Mouse (Mus musculus): ENCODE results near the gene Emcn. TPM values are rescaled to one million over a fixed set of nuclear protein-coding genes. Genes with fewer than 3 reads are reported as not detected.
A peak's percentile ranks its signal among the peaks of the same experiment; 100 is the strongest.

Emcn gene
- polyA plus RNA-seq, 1 experiment from 2014 or later, result 23.1 TPM

- Histone ChIP-seq H3K9me3 (ENCODE audit: control insufficient read depth, low read length) (no peaks in the 10 kb centered on the region), H3K4me2 (ENCODE audit: low read depth, low read length, severe bottlenecking) (no peak overlapping the region), H3K36me3 (ENCODE audit: control insufficient read depth, insufficient read depth, low read length) (no peaks in the 10 kb centered on the region), H3K4me1 (replicated peaks; ENCODE audit: control insufficient read depth, insufficient read depth, low read length) (no peaks in the 10 kb centered on the region), H3K4me3 (ENCODE audit: low read depth, low read length) (no peak overlapping the region), H3K9ac (ENCODE audit: low read length) (no peak overlapping the region), H3K27me3 (ENCODE audit: control insufficient read depth, insufficient read depth, low read length) (no peaks in the 10 kb centered on the region), H3K27ac (ENCODE audit: low read depth, low read length) (no peak overlapping the region)
- DNase-seq (ENCODE audit: low spot score), result no peak
- WGBS, result 92% methylated on average over 2 of the region's 2 CpGs
- no peak for ATAC-seq (replicated peaks; ENCODE audit: low FRiP score)
These were observed 22.5 kb upstream of the Emcn start for GRCm38 (mm10) chr3:137318371-137318770.

GRCm38 (mm10) chr3:137319950-137320349 is 20.9 kb upstream of the Emcn start:
- Histone ChIP-seq H3K27ac (ENCODE audit: low read depth, low read length) (no peak overlapping the region), H3K27me3 (ENCODE audit: control insufficient read depth, insufficient read depth, low read length) (no peaks in the 10 kb centered on the region), H3K4me2 (ENCODE audit: low read depth, low read length, severe bottlenecking) (no peak overlapping the region), H3K9me3 (ENCODE audit: control insufficient read depth, low read length) (no peaks in the 10 kb centered on the region), H3K9ac (ENCODE audit: low read length) (no peak overlapping the region), H3K4me1 (replicated peaks; ENCODE audit: control insufficient read depth, insufficient read depth, low read length) (no peaks in the 10 kb centered on the region), H3K4me3 (ENCODE audit: low read depth, low read length) (no peak overlapping the region), H3K36me3 (ENCODE audit: control insufficient read depth, insufficient read depth, low read length) (no peaks in the 10 kb centered on the region)
- WGBS, result 75% methylated on average over 1 of the region's 1 CpGs
- no peak for DNase-seq (ENCODE audit: low spot score)
- ATAC-seq (replicated peaks; ENCODE audit: low FRiP score), result no peak

DNA sequence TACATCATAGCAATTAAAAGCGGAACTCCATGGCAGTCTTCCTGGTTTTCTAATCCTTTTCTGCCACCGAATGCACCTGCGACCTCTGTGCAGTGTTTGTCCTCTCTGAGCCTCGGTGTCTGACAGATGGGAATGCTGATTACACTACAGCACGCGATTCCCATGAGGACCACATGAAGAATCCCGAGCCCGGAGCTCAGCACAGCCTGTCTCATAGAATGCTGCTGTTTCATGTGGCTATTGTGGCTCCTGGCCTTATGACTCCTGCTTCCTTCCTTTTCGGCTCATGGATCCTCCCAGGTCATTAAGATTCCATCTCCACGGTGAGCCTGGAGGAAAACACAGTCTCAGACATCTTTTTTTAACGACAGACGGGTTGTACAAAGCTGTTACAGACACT is 18.6 kb upstream of the Emcn start:
- ATAC-seq (replicated peaks; ENCODE audit: low FRiP score) (no peak; the same call in 1 of the 2 replicates), DNase-seq (ENCODE audit: low spot score) (no peak)
- Histone ChIP-seq H3K4me1 (replicated peaks; ENCODE audit: control insufficient read depth, insufficient read depth, low read length) (no peaks in the 10 kb centered on the region), H3K9ac (ENCODE audit: low read length) (no peak overlapping the region), H3K4me2 (ENCODE audit: low read depth, low read length, severe bottlenecking) (no peak overlapping the region), H3K4me3 (ENCODE audit: low read depth, low read length) (no peak overlapping the region), H3K9me3 (ENCODE audit: control insufficient read depth, low read length) (no peaks in the 10 kb centered on the region), H3K36me3 (ENCODE audit: control insufficient read depth, insufficient read depth, low read length) (no peaks in the 10 kb centered on the region), H3K27me3 (ENCODE audit: control insufficient read depth, insufficient read depth, low read length) (no peaks in the 10 kb centered on the region), H3K27ac (ENCODE audit: low read depth, low read length) (no peak overlapping the region)
- 72% methylated on average over 12 of the region's 12 CpGs for WGBS

- 60% methylated on average over 9 of the region's 9 CpGs for WGBS
- no peaks in the 10 kb centered on the region for H3K36me3 ChIP-seq (ENCODE audit: control insufficient read depth, insufficient read depth, low read length)
- no peak overlapping the region for H3K4me2 ChIP-seq (ENCODE audit: low read depth, low read length, severe bottlenecking)
- no peak overlapping the region for H3K9ac ChIP-seq (ENCODE audit: low read length)
- H3K27me3 ChIP-seq (ENCODE audit: control insufficient read depth, insufficient read depth, low read length), result no peaks in the 10 kb centered on the region
- no peaks in the 10 kb centered on the region for H3K4me1 ChIP-seq (replicated peaks; ENCODE audit: control insufficient read depth, insufficient read depth, low read length)
- DNase-seq (ENCODE audit: low spot score) (no peak), ATAC-seq (replicated peaks; ENCODE audit: low FRiP score) (peak; percentile 63)
- H3K4me3 ChIP-seq (ENCODE audit: low read depth, low read length), result no peak overlapping the region
- no peak overlapping the region for H3K27ac ChIP-seq (ENCODE audit: low read depth, low read length)
- no peaks in the 10 kb centered on the region for H3K9me3 ChIP-seq (ENCODE audit: control insufficient read depth, low read length)
These were observed 11.0 kb upstream of the Emcn start for GRCm38 (mm10) chr3:137329898-137330297.

DNA sequence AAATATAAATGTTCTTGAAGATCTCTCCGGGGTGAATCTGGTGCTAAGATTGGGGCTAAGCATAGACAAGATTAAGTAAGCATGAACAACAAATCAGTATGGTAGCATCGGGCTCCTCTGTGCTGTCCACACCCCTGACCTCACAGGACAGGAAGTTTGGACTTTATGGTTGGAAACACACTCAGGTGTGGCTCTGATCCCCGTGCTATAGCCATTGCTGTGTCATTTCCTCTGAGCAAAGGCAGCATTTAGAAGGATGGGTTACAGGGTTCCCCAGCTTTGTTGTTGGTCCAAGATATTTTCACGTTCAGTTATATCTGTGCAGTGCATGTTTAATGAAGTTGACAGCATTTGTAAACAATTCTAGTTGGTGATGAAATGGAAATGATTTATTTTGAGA is 9.9 kb upstream of the Emcn start:
- H3K4me1 ChIP-seq (replicated peaks; ENCODE audit: control insufficient read depth, insufficient read depth, low read length), result no peaks in the 10 kb centered on the region
- no peak overlapping the region for H3K9ac ChIP-seq (ENCODE audit: low read length)
- no peak overlapping the region for H3K27ac ChIP-seq (ENCODE audit: low read depth, low read length)
- ATAC-seq (replicated peaks; ENCODE audit: low FRiP score), result no peak
- WGBS, result 84% methylated on average over 4 of the region's 4 CpGs
- no peaks in the 10 kb centered on the region for H3K27me3 ChIP-seq (ENCODE audit: control insufficient read depth, insufficient read depth, low read length)
- no peak overlapping the region for H3K4me3 ChIP-seq (ENCODE audit: low read depth, low read length)
- H3K36me3 ChIP-seq (ENCODE audit: control insufficient read depth, insufficient read depth, low read length), result no peaks in the 10 kb centered on the region
- H3K4me2 ChIP-seq (ENCODE audit: low read depth, low read length, severe bottlenecking), result no peak overlapping the region
- no peaks in the 10 kb centered on the region for H3K9me3 ChIP-seq (ENCODE audit: control insufficient read depth, low read length)
- no peak for DNase-seq (ENCODE audit: low spot score)

GRCm38 (mm10) chr3:137332531-137332930 is 8.3 kb upstream of the Emcn start:
- 82% methylated on average over 4 of the region's 4 CpGs for WGBS
- no peak overlapping the region for H3K9ac ChIP-seq (ENCODE audit: low read length)
- H3K9me3 ChIP-seq (ENCODE audit: control insufficient read depth, low read length), result no peaks in the 10 kb centered on the region
- no peak overlapping the region for H3K4me3 ChIP-seq (ENCODE audit: low read depth, low read length)
- no peak for ATAC-seq (replicated peaks; ENCODE audit: low FRiP score)
- H3K27ac ChIP-seq (ENCODE audit: low read depth, low read length), result no peak overlapping the region
- no peaks in the 10 kb centered on the region for H3K27me3 ChIP-seq (ENCODE audit: control insufficient read depth, insufficient read depth, low read length)
- no peaks in the 10 kb centered on the region for H3K36me3 ChIP-seq (ENCODE audit: control insufficient read depth, insufficient read depth, low read length)
- no peak for DNase-seq (ENCODE audit: low spot score)
- H3K4me1 ChIP-seq (replicated peaks; ENCODE audit: control insufficient read depth, insufficient read depth, low read length), result no peaks in the 10 kb centered on the region
- H3K4me2 ChIP-seq (ENCODE audit: low read depth, low read length, severe bottlenecking), result no peak overlapping the region

DNA sequence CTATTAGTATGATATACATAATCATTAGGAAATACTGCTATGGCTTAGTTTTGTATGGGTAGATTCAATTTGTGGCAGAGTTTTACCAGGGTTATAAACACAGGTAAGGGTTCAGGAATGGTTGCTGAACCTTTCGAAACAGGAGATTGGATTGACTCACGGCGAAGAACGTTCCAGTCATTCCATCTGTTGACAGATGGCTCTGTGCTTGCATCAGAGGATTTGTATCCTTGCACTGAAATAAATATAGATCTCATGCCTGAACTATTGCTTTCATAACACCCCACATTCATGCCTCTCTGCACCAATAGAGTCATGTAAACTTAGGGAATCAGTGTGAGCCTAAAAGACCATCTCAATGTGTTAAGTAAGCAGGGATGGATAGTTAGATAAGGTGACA is 4.9 kb upstream of the Emcn start:
- no peak overlapping the region for H3K4me3 ChIP-seq (ENCODE audit: low read depth, low read length)
- no peak overlapping the region for H3K4me2 ChIP-seq (ENCODE audit: low read depth, low read length, severe bottlenecking)
- H3K9me3 ChIP-seq (ENCODE audit: control insufficient read depth, low read length), result no peaks in the 10 kb centered on the region
- H3K9ac ChIP-seq (ENCODE audit: low read length), result no peak overlapping the region
- ATAC-seq (replicated peaks; ENCODE audit: low FRiP score) (no peak), DNase-seq (ENCODE audit: low spot score) (no peak)
- no peaks in the 10 kb centered on the region for H3K27me3 ChIP-seq (ENCODE audit: control insufficient read depth, insufficient read depth, low read length)
- 90% methylated on average over 4 of the region's 4 CpGs for WGBS
- H3K4me1 ChIP-seq (replicated peaks; ENCODE audit: control insufficient read depth, insufficient read depth, low read length), result no peaks in the 10 kb centered on the region
- no peak overlapping the region for H3K27ac ChIP-seq (ENCODE audit: low read depth, low read length)
- no peaks in the 10 kb centered on the region for H3K36me3 ChIP-seq (ENCODE audit: control insufficient read depth, insufficient read depth, low read length)

DNA sequence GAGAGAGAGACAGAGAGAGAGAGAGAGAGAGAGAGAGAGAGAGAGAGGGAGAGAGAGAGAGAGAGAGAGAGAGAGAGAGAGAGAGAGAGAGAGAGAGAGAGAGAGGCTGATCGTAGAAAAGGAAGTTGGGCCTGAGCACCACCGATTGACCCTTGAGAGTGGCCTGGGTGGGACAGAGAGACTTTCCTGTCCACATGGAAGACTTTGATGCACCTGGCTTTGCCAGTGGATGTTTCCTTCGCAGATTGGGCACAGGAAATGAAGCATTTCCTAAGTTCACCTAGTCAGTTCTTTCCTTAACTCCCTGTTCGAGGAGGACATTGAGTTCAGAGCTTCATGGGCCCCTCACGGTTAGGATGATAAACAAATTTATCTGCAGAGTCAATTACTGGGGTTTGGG is 2.6 kb downstream of the Emcn start:
- no peaks in the 10 kb centered on the region for H3K9me3 ChIP-seq (ENCODE audit: control insufficient read depth, low read length)
- H3K4me2 ChIP-seq (ENCODE audit: low read depth, low read length, severe bottlenecking), result no peak overlapping the region
- no peak overlapping the region for H3K4me3 ChIP-seq (ENCODE audit: low read depth, low read length)
- no peaks in the 10 kb centered on the region for H3K4me1 ChIP-seq (replicated peaks; ENCODE audit: control insufficient read depth, insufficient read depth, low read length)
- H3K27ac ChIP-seq (ENCODE audit: low read depth, low read length), result no peak overlapping the region
- no peaks in the 10 kb centered on the region for H3K36me3 ChIP-seq (ENCODE audit: control insufficient read depth, insufficient read depth, low read length)
- H3K27me3 ChIP-seq (ENCODE audit: control insufficient read depth, insufficient read depth, low read length), result no peaks in the 10 kb centered on the region
- WGBS, result 86% methylated on average over 5 of the region's 5 CpGs
- DNase-seq (ENCODE audit: low spot score), result no peak
- no peak overlapping the region for H3K9ac ChIP-seq (ENCODE audit: low read length)
- ATAC-seq (replicated peaks; ENCODE audit: low FRiP score), result no peak

DNA sequence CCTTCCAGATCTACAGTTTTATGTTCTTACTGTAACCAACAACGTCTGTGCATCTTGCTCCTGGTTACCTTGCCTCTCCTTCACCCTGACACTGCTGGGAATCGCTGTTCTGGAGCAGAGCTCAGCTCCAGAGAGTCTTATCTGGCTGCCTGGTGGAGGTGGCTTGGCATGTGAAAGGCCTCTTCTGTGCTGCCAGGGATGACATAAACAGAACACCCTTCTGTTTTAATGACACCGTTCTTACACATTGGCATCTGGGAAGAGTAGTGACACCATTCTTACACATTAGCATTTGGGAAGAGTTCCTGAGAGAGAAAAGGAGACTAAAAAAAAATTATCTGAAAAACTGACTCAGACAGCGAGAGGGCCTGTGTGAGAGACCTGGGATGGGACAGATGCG is 11.0 kb downstream of the Emcn start:
- Histone ChIP-seq H3K9ac (ENCODE audit: low read length) (no peak overlapping the region), H3K36me3 (ENCODE audit: control insufficient read depth, insufficient read depth, low read length) (no peaks in the 10 kb centered on the region), H3K27me3 (ENCODE audit: control insufficient read depth, insufficient read depth, low read length) (no peaks in the 10 kb centered on the region), H3K4me3 (ENCODE audit: low read depth, low read length) (no peak overlapping the region), H3K27ac (ENCODE audit: low read depth, low read length) (no peak overlapping the region), H3K4me1 (replicated peaks; ENCODE audit: control insufficient read depth, insufficient read depth, low read length) (no peaks in the 10 kb centered on the region), H3K9me3 (ENCODE audit: control insufficient read depth, low read length) (no peaks in the 10 kb centered on the region), H3K4me2 (ENCODE audit: low read depth, low read length, severe bottlenecking) (no peak overlapping the region)
- 88% methylated on average over 5 of the region's 5 CpGs for WGBS
- no peak for DNase-seq (ENCODE audit: low spot score)
- ATAC-seq (replicated peaks; ENCODE audit: low FRiP score), result no peak

Data from forebrain, embryonic 11.5 days (tissue).